Mouse (Mus musculus) neural tube, embryonic 11.5 days (tissue): ENCODE data around the gene Slc38a10. TPM values are rescaled to one million over a fixed set of nuclear protein-coding genes. Genes with fewer than 3 reads are reported as not detected.

Experiments used
- ATAC-seq: fragments of 200-750 bp; cut with Nextera tagmentation; 2 replicates; pipeline ENCODE4 v1.8.0; 2017; ENCODE audit warnings: moderate number of reproducible peaks, mild to moderate bottlenecking, moderate TSS enrichment, moderate library complexity; ENCODE audit not compliant: insufficient read depth, low FRiP score, low TSS enrichment
- DNase-seq: peaks from one replicate; pipeline ENCODE4 v3.0.0-alpha.2; 2015; ENCODE audit warnings: low spot score
- H3K27ac ChIP-seq: fragments of 300-500 bp; sonication (generic); 2 replicates; pipeline ENCODE4 v1.5.1; 2014; ENCODE audit warnings: low read depth, mild to moderate bottlenecking, low read length
- H3K27me3 ChIP-seq: fragments of 300-500 bp; sonication (generic); 2 replicates; pipeline ENCODE4 v1.6.1; 2014; ENCODE audit warnings: mild to moderate bottlenecking, low read length, mixed read lengths; ENCODE audit not compliant: control insufficient read depth, insufficient read depth
- H3K36me3 ChIP-seq: fragments of 300-500 bp; sonication (generic); 2 replicates; pipeline ENCODE4 v1.6.1; 2014; ENCODE audit warnings: mild to moderate bottlenecking, low read length, moderate library complexity, mixed read lengths; ENCODE audit not compliant: control insufficient read depth, insufficient read depth
- H3K4me1 ChIP-seq: fragments of 300-500 bp; sonication (generic); 2 replicates; pipeline ENCODE4 v1.6.1; 2014; ENCODE audit warnings: low read length, mixed read lengths; ENCODE audit not compliant: control insufficient read depth, insufficient read depth
- H3K4me2 ChIP-seq: fragments of 300-500 bp; sonication (generic); 2 replicates; pipeline ENCODE4 v1.6.1; 2014; ENCODE audit warnings: low read depth, mild to moderate bottlenecking, moderate library complexity
- H3K4me3 ChIP-seq: fragments of 300-500 bp; sonication (generic); 2 replicates; pipeline ENCODE4 v1.5.1; 2014; ENCODE audit warnings: low read depth, low read length
- H3K9ac ChIP-seq: fragments of 300-500 bp; sonication (generic); 2 replicates; pipeline ENCODE4 v1.6.1; 2014; ENCODE audit warnings: mild to moderate bottlenecking, low read length
- H3K9me3 ChIP-seq: fragments of 300-500 bp; sonication (generic); 2 replicates; pipeline ENCODE4 v1.6.1; 2016; ENCODE audit warnings: low read length; ENCODE audit not compliant: control insufficient read depth
- WGBS: fragments of 180-500 bp; shearing (Covaris S2); extraction: QIAGEN DNeasy Blood & Tissue Kit; methylation state at CpG from one replicate; pipeline ENCODE4 v1.1.7; 2014; 5-methylcytosine and 5-hydroxymethylcytosine counted together
- polyA plus RNA-seq: library from polyadenylated mRNA; unstranded; fragments of >200 nt; fragmentation: Nextera tagmentation; extraction: Ambion mirVana; gene quantifications from 2 replicates; pipeline ENCODE4 v1.2.1, GENCODE M21; 2014

Slc38a10 gene
- polyA plus RNA-seq, 1 experiment from 2014 or later, result 79.1 TPM

- Histone ChIP-seq H3K9me3 (no peaks in the 10 kb centered on the region), H3K4me1 (peaks cover 8% of the 10 kb centered on the region; the same call in 1 of the 2 replicates), H3K27me3 (no peaks in the 10 kb centered on the region), H3K9ac (no peak overlapping the region), H3K4me2 (no peak overlapping the region), H3K27ac (no peak overlapping the region), H3K36me3 (no peaks in the 10 kb centered on the region), H3K4me3 (no peak overlapping the region)
- DNase-seq, result no peak
- ATAC-seq, result no peak
- 27% methylated on average over 12 of the region's 12 CpGs for WGBS
These were observed 16.8 kb upstream of the Slc38a10 start for GRCm38 (mm10) chr11:120167921-120168356.

GRCm38 (mm10) chr11:120167059-120167458, 15.9 kb upstream of the Slc38a10 start:
- Histone ChIP-seq H3K36me3 (no peaks in the 10 kb centered on the region), H3K9ac (no peak overlapping the region), H3K4me3 (no peak overlapping the region), H3K9me3 (no peaks in the 10 kb centered on the region), H3K4me2 (no peak overlapping the region), H3K27me3 (no peaks in the 10 kb centered on the region), H3K27ac (no peak overlapping the region), H3K4me1 (peaks cover 8% of the 10 kb centered on the region; the same call in 1 of the 2 replicates)
- DNase-seq (no peak), ATAC-seq (no peak)
- WGBS, result 44% methylated on average over 5 of the region's 5 CpGs

- ATAC-seq (no peak), DNase-seq (no peak)
- WGBS, result 49% methylated on average over 17 of the region's 17 CpGs
- Histone ChIP-seq H3K4me1 (0 out of 2 replicates have a peak, but pooled peaks cover 4% of the 10 kb centered on the region), H3K27ac (peak overlapping the region; percentile 50), H3K9ac (peak overlapping the region; percentile 29; the same call in 1 of the 2 replicates), H3K27me3 (no peaks in the 10 kb centered on the region), H3K4me2 (no peak overlapping the region), H3K36me3 (no peaks in the 10 kb centered on the region), H3K9me3 (no peaks in the 10 kb centered on the region), H3K4me3 (no peak overlapping the region)
These were observed 13.5 kb upstream of the Slc38a10 start for GRCm38 (mm10) chr11:120164471-120165261.

- WGBS, result 71% methylated on average over 5 of the region's 5 CpGs
- DNase-seq (no peak), ATAC-seq (no peak)
- H3K4me3 ChIP-seq, result no peak overlapping the region
- 0 out of 2 replicates have a peak, but pooled peaks cover 4% of the 10 kb centered on the region for H3K4me1 ChIP-seq
- peak overlapping the region; percentile 29; the same call in 1 of the 2 replicates for H3K9ac ChIP-seq
- H3K9me3 ChIP-seq, result no peaks in the 10 kb centered on the region
- peak overlapping the region; percentile 50 for H3K27ac ChIP-seq
- H3K36me3 ChIP-seq, result no peaks in the 10 kb centered on the region
- no peaks in the 10 kb centered on the region for H3K27me3 ChIP-seq
- no peak overlapping the region for H3K4me2 ChIP-seq
These were observed 12.9 kb upstream of the Slc38a10 start for GRCm38 (mm10) chr11:120164028-120164427.

- no peak for ATAC-seq
- DNase-seq, result no peak
- Histone ChIP-seq H3K9ac (no peak overlapping the region), H3K4me1 (0 out of 2 replicates have a peak, but pooled peaks cover 4% of the 10 kb centered on the region), H3K27ac (no peak overlapping the region), H3K4me2 (no peak overlapping the region), H3K9me3 (no peaks in the 10 kb centered on the region), H3K4me3 (no peak overlapping the region), H3K36me3 (no peaks in the 10 kb centered on the region), H3K27me3 (no peaks in the 10 kb centered on the region)
- 89% methylated on average over 3 of the region's 3 CpGs for WGBS
These were observed 12.1 kb upstream of the Slc38a10 start for GRCm38 (mm10) chr11:120163207-120163606.

GRCm38 (mm10) chr11:120161245-120161644, 10.1 kb upstream of the Slc38a10 start:
- ATAC-seq (no peak), DNase-seq (no peak)
- Histone ChIP-seq H3K27me3 (no peaks in the 10 kb centered on the region), H3K27ac (no peak overlapping the region), H3K9me3 (no peaks in the 10 kb centered on the region), H3K4me1 (no peaks in the 10 kb centered on the region), H3K4me2 (no peak overlapping the region), H3K4me3 (no peak overlapping the region), H3K9ac (no peak overlapping the region; the same call in 1 of the 2 replicates), H3K36me3 (no peaks in the 10 kb centered on the region)
- WGBS, result 55% methylated on average over 4 of the region's 4 CpGs

GRCm38 (mm10) chr11:120160478-120160877, 9.3 kb upstream of the Slc38a10 start:
- Histone ChIP-seq H3K36me3 (no peaks in the 10 kb centered on the region), H3K4me1 (no peaks in the 10 kb centered on the region), H3K4me2 (no peak overlapping the region), H3K4me3 (no peak overlapping the region), H3K9ac (no peak overlapping the region), H3K27me3 (no peaks in the 10 kb centered on the region), H3K27ac (no peak overlapping the region), H3K9me3 (no peaks in the 10 kb centered on the region)
- WGBS, result 72% methylated on average over 4 of the region's 4 CpGs
- ATAC-seq (no peak), DNase-seq (no peak)

GRCm38 (mm10) chr11:120159653-120160052, 8.5 kb upstream of the Slc38a10 start:
- Histone ChIP-seq H3K9ac (no peak overlapping the region), H3K27ac (no peak overlapping the region), H3K4me3 (no peak overlapping the region), H3K4me2 (no peak overlapping the region), H3K27me3 (no peaks in the 10 kb centered on the region), H3K9me3 (no peaks in the 10 kb centered on the region), H3K4me1 (no peaks in the 10 kb centered on the region), H3K36me3 (no peaks in the 10 kb centered on the region)
- no peak for DNase-seq
- 73% methylated on average over 5 of the region's 5 CpGs for WGBS
- ATAC-seq, result no peak

- Histone ChIP-seq H3K27ac (no peak overlapping the region), H3K27me3 (no peaks in the 10 kb centered on the region), H3K4me1 (no peaks in the 10 kb centered on the region), H3K4me3 (no peak overlapping the region), H3K4me2 (no peak overlapping the region), H3K9me3 (no peaks in the 10 kb centered on the region), H3K36me3 (no peaks in the 10 kb centered on the region), H3K9ac (no peak overlapping the region)
- ATAC-seq, result no peak
- 70% methylated on average over 5 of the region's 5 CpGs for WGBS
- DNase-seq, result no peak
These were observed 7.7 kb upstream of the Slc38a10 start for GRCm38 (mm10) chr11:120158828-120159227.
